Mouse (Mus musculus) stomach, adult 2 months (tissue): Measurements from ENCODE around the gene Kctd11. TPM values are rescaled to one million over a fixed set of nuclear protein-coding genes. Genes with fewer than 3 reads are reported as not detected.

Experiments used
- polyA plus RNA-seq: library from polyadenylated mRNA; depleted of rRNA; stranded (reverse); fragments of >200 nt; gene quantifications from 2 replicates; pipeline ENCODE4 v1.2.3, GENCODE M21; 2012; rRNA removed

Gene Kctd11
- 7.2 and 8.2 TPM in 2 replicates for polyA plus RNA-seq

DNA sequence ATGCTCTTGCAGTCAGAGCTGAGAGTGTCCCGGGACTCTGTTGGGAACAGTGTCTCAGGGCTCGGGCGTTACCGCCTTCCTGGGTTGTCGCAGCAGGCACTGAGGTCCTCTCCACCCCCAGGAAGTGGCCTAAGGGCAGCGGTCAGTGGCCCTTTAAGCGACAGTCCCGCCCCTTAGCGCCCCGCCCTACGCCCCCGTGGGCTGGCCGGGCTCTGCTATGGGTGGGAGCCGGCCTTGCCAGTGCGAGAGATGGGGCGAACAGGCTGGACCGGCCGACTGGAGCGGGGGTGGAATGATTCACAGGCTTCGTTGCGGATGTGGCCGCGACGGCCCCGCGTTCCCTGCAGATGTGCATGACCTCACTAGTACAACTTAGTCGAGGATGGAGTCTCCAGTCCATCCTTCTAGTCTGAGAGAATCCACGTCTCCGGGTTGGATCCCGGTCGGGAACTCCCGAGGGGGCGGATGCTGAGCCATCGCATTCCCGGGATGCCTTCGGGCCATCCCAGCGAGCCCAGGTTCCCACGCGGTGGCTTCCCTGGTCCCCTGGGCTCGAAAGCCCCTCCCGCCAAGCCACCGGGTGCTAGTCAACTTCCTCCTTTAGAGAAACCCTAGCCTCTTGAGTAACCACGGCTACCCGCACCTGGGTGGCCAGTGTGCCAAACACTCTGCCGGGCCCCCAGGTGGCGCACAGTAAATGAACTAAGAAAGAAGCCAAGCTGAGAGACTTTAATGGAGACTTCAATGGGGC is at the start of gene Kctd11:
Gene Kctd11, minus strand, starts transcription at position 554 of the 751 bp plus-strand sequence.

DNA sequence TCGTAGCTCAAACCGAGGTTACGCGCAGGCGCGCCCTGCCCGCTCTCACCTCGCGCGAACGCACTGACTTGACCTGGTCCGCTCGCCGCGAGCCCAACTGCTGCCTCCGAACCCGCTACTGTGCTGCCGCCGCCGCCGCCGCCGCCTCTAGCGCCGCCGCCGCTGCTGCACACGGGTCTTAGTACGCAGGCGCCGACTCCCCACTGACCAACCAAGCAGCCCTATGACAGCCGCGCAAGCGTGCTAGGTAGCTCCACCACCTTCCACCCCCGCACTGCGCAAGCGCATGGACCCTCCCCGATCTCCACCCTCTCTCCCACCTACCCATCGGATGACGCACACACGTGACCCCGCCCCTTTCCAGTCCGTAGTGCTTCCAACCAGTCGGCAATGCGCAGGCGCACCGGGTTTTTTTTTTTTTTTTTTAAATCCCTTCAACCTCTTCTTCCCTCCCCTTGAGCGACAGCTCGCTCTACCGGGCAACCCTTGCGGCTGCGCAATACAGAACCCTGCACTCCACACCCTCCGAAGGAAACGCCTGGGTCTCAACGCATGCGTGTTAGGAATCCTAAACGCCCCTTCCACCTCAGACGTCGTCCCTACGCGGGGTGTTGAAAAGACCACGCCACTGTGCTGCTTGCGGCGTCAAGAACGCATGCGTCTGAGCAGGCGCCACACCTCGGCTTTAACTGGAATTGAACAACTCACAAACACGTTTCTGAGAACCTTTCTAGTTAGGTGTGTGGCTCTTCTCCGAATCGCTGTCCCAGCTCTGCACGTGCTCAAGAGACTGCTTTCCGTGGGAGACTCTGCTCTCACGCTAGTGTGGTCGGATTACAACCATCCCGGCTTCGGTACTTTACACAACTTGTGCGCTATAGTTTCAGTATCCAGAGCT is 40.2 kb upstream of the Kctd11 start, which contains the start of gene Eif5a:
Gene Eif5a, minus strand, starts transcription at position 845 of the 898 bp plus-strand sequence.

DNA sequence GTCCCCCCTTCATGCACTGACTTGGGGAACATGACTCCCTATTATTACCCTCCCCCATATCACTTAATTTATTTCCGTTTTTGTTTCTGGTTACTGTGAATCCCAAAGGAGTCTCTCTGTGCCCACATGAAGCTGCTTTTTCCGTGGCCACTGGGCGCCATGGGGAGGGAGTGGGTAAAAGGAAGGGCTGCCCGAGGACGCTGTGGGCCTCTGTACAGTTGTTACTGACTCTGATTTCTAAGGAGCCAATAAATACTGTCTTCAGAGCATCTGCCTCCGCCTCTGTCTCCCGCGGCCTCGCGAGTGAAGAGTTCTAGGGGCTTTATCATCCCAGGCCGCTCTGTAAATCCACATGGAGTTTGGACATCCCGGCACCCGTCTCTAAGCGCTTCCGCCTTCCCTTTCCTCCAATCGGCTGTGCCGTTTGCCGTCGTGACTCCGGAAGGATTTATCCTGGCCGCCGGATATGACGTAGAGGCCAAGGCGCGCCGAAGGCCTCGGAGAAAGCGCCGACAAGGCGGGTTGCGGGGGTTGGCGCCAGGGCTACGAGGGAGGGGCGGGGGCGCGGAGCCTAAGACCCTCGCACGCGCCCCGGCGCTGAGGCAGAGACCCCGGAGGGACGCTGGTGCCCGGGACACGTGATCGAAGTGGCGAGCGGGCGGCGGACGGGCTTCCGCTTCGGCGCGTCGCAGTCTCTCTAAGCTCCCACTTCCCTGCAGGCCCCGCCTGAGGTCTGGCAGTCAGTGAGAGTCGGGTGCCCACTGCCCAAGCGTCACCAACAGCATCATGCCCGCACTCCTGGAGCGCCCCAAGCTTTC is 32.6 kb upstream of the Kctd11 start, which contains the start of gene Gps2:
Gene Gps2, plus strand, starts transcription at position 335 of the 818 bp plus-strand sequence.

DNA sequence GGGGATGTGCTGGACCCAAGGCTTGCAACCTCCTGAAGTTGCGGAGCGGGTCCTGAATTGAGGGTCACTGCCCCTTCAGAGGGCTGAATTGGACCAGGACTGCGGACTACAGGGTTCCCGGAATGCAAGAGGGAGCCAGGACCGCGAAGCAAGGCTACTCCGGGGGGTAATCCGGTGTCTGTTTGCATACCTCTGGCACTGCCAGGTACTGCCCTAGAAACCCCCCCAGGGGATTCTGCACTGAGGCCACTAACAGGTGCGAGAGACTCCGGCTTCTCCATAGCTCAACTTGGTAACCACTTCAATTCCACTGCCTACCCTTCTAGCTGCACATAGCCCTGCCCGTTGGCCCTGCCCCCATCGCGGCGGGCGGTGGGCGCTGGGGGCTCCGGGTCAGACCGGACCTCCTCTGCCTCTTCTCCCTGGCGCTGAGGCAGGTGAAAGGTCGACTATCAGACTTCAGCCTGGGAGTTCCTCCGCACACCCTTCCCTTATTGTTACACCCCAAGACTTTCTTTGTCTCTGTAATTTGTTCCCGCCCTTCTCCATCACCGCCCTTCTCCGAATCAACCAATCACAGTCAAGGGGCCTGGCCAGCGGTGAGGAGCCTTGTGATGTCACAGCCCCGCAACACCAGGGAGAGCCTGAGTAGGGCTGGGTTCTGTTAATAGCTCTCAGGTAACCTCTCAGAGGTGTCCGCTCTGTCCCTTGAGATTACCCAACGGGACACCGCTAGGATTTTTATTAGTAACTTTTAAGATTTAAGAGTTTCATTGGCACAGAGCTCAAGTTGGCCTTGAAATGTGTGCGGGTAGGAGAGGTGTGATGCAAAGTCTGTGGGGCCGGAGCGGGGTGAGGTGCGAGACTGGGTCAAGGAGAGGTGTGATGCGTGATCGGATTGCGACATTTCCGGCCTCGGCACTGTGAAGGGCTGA is 19.5 kb upstream of the Kctd11 start, which contains the start of the genes 2810408A11Rik and Neurl4:
Gene 2810408A11Rik, minus strand, starts transcription at position 517 of the 935 bp plus-strand sequence.
Gene Neurl4, plus strand, starts transcription at position 602 of the 935 bp plus-strand sequence.

DNA sequence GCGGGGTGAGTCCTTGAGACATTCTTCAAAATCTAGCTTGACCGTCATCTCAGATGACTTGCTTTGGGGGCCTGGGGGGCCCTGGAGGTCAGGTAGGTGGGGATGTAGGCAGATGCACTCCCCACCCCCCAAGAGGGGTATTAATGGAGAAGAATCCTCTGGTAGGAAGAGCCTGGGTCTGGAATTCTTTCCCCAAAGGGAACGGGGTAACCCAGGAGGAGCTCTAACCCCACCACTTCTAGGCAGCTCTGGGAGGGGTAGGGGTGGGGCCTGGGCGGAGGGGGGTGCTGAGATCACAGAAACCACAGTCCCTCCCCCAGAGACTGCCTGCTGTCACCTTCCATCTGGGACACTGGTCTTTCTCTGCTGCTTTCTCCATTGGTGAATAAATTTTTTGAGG is 14.1 kb upstream of the Kctd11 start, which contains the start of gene Acap1:
Gene Acap1, minus strand, starts transcription at position 249 of the 400 bp plus-strand sequence.

DNA sequence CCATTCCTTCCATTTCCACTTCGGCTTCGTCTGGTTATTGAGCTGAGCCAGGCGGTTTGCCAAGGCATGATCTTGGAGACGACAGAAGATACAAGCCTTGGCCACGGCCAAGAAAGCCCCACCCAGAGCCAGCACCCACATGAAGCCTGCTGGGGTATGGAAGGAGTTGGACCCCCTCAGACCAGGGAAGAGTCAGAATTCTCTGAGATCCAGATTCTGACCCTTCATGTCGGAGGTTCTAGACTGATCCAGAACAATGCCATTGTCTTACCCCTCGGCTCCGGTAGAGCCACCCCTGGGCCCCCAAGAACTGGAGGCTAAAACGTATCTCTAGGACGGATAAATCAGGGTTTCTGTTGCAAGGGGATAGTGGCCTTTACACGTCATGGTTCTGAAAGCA is 3.3 kb downstream of the Kctd11 start, which contains the start of gene Tmem95:
Gene Tmem95, minus strand, starts transcription at position 141 of the 400 bp plus-strand sequence.

DNA sequence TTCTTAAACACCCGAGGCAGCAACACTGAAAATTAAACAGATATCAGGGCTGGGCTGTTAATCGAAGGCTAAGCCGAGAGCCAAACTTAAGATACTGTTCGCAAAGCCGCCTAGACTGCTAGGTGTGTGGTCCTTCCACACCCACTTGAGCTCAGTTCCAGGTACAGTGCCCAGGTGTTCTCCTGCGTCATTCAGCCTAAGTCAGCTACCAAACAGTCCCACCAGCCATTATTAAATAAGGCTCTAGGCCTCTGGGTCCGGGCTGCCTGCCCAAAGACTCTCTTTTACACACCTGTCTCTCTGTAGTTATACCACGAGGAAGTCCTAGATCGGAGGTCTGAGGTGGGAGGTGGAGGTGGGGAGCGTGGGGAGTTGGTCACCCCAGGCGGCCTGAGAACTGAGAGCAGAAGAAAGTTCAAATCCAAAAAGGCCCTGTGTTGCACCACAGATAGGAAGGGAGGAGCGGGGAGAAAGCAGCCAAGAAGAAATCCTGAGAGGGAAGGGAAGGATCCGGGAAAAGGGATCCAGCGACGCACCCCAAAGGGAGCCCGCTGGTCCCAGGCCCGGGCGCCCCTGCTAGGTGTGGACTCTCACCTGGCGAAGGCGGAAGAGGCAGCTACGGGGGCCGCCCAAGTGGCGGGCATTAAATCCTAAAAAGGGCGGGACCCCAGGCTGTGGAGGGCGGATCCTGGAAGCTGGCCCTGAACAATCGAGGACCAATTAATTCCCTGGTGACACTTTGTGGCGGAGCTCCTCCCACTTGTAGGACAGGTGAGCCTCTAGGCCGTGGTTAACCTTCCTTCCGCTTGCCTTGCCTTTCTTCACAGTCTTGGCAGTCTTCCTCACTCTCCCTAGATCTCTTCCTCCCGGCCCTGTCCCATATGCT is 22.9 kb downstream of the Kctd11 start, which contains the start of gene Tnk1:
Gene Tnk1, minus strand, starts transcription at position 618 of the 886 bp plus-strand sequence.

DNA sequence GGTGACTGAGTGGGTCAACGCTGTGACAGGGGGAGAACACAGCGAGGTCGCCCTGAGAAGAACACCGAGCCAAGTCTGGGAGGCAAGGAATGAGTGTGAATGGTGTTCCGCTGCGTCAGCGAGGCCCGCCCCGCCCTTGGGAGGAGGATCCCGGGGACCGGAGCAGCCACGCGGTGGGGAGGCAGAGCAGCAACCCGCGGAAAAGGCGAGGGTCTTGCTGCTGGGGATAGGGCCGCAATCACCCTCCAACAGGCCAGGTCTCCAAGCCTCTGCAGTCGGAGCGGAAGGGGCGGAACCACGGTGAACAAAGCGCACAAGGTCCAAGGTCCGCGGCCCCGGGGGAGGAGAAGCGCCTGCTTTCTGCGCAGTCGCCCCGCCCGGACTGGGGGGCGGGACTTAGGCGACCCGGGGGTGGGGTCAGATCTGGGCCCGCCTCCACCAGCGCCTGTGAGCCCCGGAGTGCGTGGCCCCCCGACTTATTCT is 35.0 kb downstream of the Kctd11 start, which contains the start of gene Plscr3:
Gene Plscr3, plus strand, starts transcription at position 179 of the 483 bp plus-strand sequence.

DNA sequence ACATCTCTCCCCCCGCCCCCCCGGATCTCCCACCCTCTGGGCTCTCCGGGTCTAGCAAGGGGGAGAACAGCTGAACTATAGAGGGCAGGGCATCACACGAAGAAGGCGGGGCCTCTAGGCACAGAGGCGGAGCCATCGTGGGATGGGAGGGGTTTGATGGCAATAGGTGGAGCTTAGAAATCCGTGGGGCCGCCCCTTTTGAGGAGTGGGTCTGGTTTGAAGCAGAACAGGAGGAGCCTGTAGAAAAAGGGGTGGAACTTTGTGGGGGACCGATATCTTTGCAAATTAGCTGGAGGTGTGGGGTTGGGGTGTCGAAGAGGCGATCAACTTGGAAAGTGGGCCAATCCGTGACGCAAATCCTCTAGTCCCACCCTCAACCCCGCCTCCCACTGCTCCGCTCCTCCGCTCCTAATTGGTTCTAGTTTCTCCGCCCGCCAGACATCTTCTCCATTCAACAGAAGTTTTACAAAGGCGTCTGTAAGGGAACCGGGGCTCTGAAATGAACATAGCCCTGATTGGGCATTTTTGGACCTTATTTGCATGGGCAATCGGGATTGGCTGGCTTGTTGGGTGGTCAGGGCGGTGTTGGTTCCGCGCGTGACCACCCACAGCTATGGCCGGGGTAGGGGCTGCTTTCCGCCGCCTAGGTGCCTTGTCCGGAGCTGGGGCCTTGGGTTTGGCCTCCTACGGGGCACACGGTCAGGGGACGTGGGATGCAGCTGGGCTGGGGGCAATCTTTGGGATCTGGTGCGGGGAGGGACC is 43.1 kb downstream of the Kctd11 start, which contains the start of gene Tmem256:
Gene Tmem256, plus strand, starts transcription at position 563 of the 762 bp plus-strand sequence.

DNA sequence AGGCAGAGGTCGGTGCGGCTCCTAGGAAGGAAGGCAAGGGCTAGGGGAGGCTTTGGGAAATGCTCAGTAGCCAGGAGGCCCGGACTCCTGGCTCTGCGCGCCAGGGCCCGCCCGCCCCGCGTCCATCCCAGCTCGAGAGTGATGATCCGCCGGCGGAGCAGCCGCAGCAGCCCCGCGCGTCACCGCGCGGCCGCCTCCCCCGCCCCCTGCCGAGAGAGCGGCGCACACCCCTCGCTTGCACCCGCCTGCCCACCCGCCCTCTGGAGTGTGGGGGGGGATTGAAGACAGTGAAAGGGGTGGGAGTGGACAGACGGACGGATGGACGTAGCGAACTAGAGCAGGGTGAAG is 43.6 kb downstream of the Kctd11 start, which contains the start of gene Nlgn2:
Gene Nlgn2, minus strand, starts transcription at position 181 of the 348 bp plus-strand sequence.

Other genes starting within 250 kb of the Kctd11 start
- 26.3 and 30.1 TPM in 2 replicates for gene Fxr2, start 248.4 kb downstream of the Kctd11 start, polyA plus RNA-seq
- gene Sox15, start 226.1 kb downstream of the Kctd11 start, polyA plus RNA-seq: 5.0 and 6.1 TPM in 2 replicates
- gene Mpdu1, start 218.8 kb downstream of the Kctd11 start, polyA plus RNA-seq: 79.1 and 96.6 TPM in 2 replicates
- gene Cd68, start 215.3 kb downstream of the Kctd11 start, polyA plus RNA-seq: 19.8 and 26.7 TPM in 2 replicates
- 47.2 and 66.8 TPM in 2 replicates for gene Eif4a1, start 209.0 kb downstream of the Kctd11 start, polyA plus RNA-seq
- gene Senp3, start 199.3 kb downstream of the Kctd11 start, polyA plus RNA-seq: 10.6 and 12.6 TPM in 2 replicates
- 1.0 and 1.7 TPM in 2 replicates for gene Tnfsf13, start 195.6 kb downstream of the Kctd11 start, polyA plus RNA-seq
- 15.9 and 22.7 TPM in 2 replicates for gene Tnfsf12, start 185.6 kb downstream of the Kctd11 start, polyA plus RNA-seq
- 4.2 and 5.1 TPM in 2 replicates for gene Tnfsfm13, start 185.3 kb downstream of the Kctd11 start, polyA plus RNA-seq
- gene Polr2a, start 122.8 kb downstream of the Kctd11 start, polyA plus RNA-seq: 7.3 and 12.3 TPM in 2 replicates
- 0.12 and 0.19 TPM in 2 replicates for gene Slc35g3, start 119.4 kb downstream of the Kctd11 start, polyA plus RNA-seq
- gene Zbtb4, start 115.5 kb downstream of the Kctd11 start, polyA plus RNA-seq: 10.3 and 17.5 TPM in 2 replicates
- 3.2 and 5.8 TPM in 2 replicates for gene Chrnb1, start 85.5 kb downstream of the Kctd11 start, polyA plus RNA-seq
- 2.3 and 2.6 TPM in 2 replicates for gene Fgf11, start 79.5 kb downstream of the Kctd11 start, polyA plus RNA-seq
- gene Tmem102, start 75.8 kb downstream of the Kctd11 start, polyA plus RNA-seq: 23.4 and 35.3 TPM in 2 replicates
- gene Gm39566, start 66.1 kb downstream of the Kctd11 start, polyA plus RNA-seq: not detected in 2 replicates
- not detected in 2 replicates for gene Spem2, start 62.9 kb downstream of the Kctd11 start, polyA plus RNA-seq
- 0.05 TPM in 1 of 2 replicates, not detected in the other for gene Spem1, start 59.2 kb downstream of the Kctd11 start, polyA plus RNA-seq
- gene Nlgn2, start 43.6 kb downstream of the Kctd11 start, polyA plus RNA-seq: 10.0 and 11.0 TPM in 2 replicates
- gene Tmem256, start 42.9 kb downstream of the Kctd11 start, polyA plus RNA-seq: 105 and 145 TPM in 2 replicates
- gene Plscr3, start 35.0 kb downstream of the Kctd11 start, polyA plus RNA-seq: 51.9 and 53.6 TPM in 2 replicates
- 18.6 and 19.9 TPM in 2 replicates for gene Tnk1, start 22.7 kb downstream of the Kctd11 start, polyA plus RNA-seq
- gene Tmem95, start 3.4 kb downstream of the Kctd11 start, polyA plus RNA-seq: not detected in 2 replicates
- gene Acap1, start 14.1 kb upstream of the Kctd11 start, polyA plus RNA-seq: 0.81 and 1.9 TPM in 2 replicates
- 0.77 and 1.0 TPM in 2 replicates for gene 2810408A11Rik, start 19.6 kb upstream of the Kctd11 start, polyA plus RNA-seq
- gene Neurl4, start 19.7 kb upstream of the Kctd11 start, polyA plus RNA-seq: 11.5 and 14.7 TPM in 2 replicates
- 71.1 and 72.4 TPM in 2 replicates for gene Gps2, start 32.5 kb upstream of the Kctd11 start, polyA plus RNA-seq
- gene Eif5a, start 40.6 kb upstream of the Kctd11 start, polyA plus RNA-seq: 152 and 162 TPM in 2 replicates
- 26.1 and 33.8 TPM in 2 replicates for gene Ybx2, start 54.4 kb upstream of the Kctd11 start, polyA plus RNA-seq
- 51.9 and 55.0 TPM in 2 replicates for gene Slc2a4, start 66.8 kb upstream of the Kctd11 start, polyA plus RNA-seq
- 3.6 and 4.8 TPM in 2 replicates for gene Cldn7, start 83.4 kb upstream of the Kctd11 start, polyA plus RNA-seq
- gene Ctdnep1, start 99.8 kb upstream of the Kctd11 start, polyA plus RNA-seq: 39.4 and 42.7 TPM in 2 replicates
- gene Elp5, start 101.1 kb upstream of the Kctd11 start, polyA plus RNA-seq: 27.8 and 29.8 TPM in 2 replicates
- gene Gabarap, start 109.7 kb upstream of the Kctd11 start, polyA plus RNA-seq: 180 and 211 TPM in 2 replicates
- gene Phf23, start 114.4 kb upstream of the Kctd11 start, polyA plus RNA-seq: 2.7 and 4.8 TPM in 2 replicates
- gene Dvl2, start 119.2 kb upstream of the Kctd11 start, polyA plus RNA-seq: 5.2 and 6.7 TPM in 2 replicates
- gene Acadvl, start 134.0 kb upstream of the Kctd11 start, polyA plus RNA-seq: 53.2 and 55.7 TPM in 2 replicates
- 5.7 and 6.6 TPM in 2 replicates for gene Dlg4, start 135.5 kb upstream of the Kctd11 start, polyA plus RNA-seq
- 0.32 TPM in 1 of 2 replicates, not detected in the other for gene Asgr1, start 172.7 kb upstream of the Kctd11 start, polyA plus RNA-seq
- gene Asgr2, start 211.2 kb upstream of the Kctd11 start, polyA plus RNA-seq: 0.20 and 0.28 TPM in 2 replicates
- gene Mgl2, start 248.9 kb upstream of the Kctd11 start, polyA plus RNA-seq: 1.7 TPM in 2 replicates